Mouse (Mus musculus) MEL (cell line): ENCODE data around the gene Bcl11b.

Experiments used
- GABPA ChIP-seq: IDR thresholded peaks from 2 replicates; pipeline ENCODE4 v1.6.1; 2012; ENCODE audit warnings: low read depth, mild to moderate bottlenecking, inconsistent platforms, low read length, improper control_type of control experiment, moderate library complexity
- GATA1 ChIP-seq: IDR thresholded peaks from 2 replicates; pipeline ENCODE4 v1.6.1; 2011; ENCODE audit warnings: low read depth, low read length, improper control_type of control experiment
- KAT2A ChIP-seq: conservative IDR thresholded peaks from 2 replicates; pipeline ENCODE4 v1.6.1; 2012; ENCODE audit warnings: low read depth, low read length, improper control_type of control experiment, inconsistent platforms
- MAFK ChIP-seq: IDR thresholded peaks from 2 replicates; pipeline ENCODE4 v1.6.1; 2011; ENCODE audit warnings: low read depth, mild to moderate bottlenecking, low read length, improper control_type of control experiment, borderline replicate concordance
- MEF2A ChIP-seq: IDR thresholded peaks from 2 replicates; pipeline ENCODE4 v1.6.1; 2014; ENCODE audit warnings: low read depth, mild to moderate bottlenecking, inconsistent platforms, low read length, improper control_type of control experiment; ENCODE audit not compliant: poor library complexity, insufficient replicate concordance, severe bottlenecking; ENCODE audit errors: extremely low read depth
- POLR2A ChIP-seq, 2 experiments: IDR thresholded peaks; 2 replicates each; pipeline ENCODE4 v1.6.1; 2011 to 2012; ENCODE audit warnings: low read length in 2 of 2, mild to moderate bottlenecking in 2 of 2, control low read depth in 1 of 2, improper control_type of control experiment in 1 of 2, low read depth in 1 of 2, moderate library complexity in 1 of 2; ENCODE audit not compliant: control insufficient read depth in 1 of 2, insufficient read depth in 1 of 2, poor library complexity in 1 of 2
- RAD21 ChIP-seq: IDR thresholded peaks from 2 replicates; pipeline ENCODE4 v1.6.1; 2011; ENCODE audit warnings: mild to moderate bottlenecking, low read depth, low read length, improper control_type of control experiment
- RCOR1 ChIP-seq: IDR thresholded peaks from 2 replicates; pipeline ENCODE4 v1.6.1; 2012; ENCODE audit warnings: low read depth, mild to moderate bottlenecking, inconsistent platforms, low read length, improper control_type of control experiment
- TAL1 ChIP-seq: IDR thresholded peaks from 2 replicates; pipeline ENCODE4 v1.6.1; 2012; ENCODE audit warnings: mild to moderate bottlenecking, inconsistent platforms, low read length, moderate library complexity, mixed read lengths
- ZNF384 ChIP-seq: IDR thresholded peaks from 2 replicates; pipeline ENCODE4 v1.6.1; 2012; ENCODE audit warnings: low read depth, mild to moderate bottlenecking, inconsistent platforms, low read length, improper control_type of control experiment

- TF ChIP-seq MEF2A: no peak
- no peak for TF ChIP-seq ZNF384
- TF ChIP-seq TAL1: no peak
- TF ChIP-seq MAFK: no peak
- TF ChIP-seq POLR2A (IDR thresholded peaks at IDR 0.05; ENCODE audit: control insufficient read depth in 1 of 2, insufficient read depth in 1 of 2, low read depth in 1 of 2, low read length in 2 of 2, poor library complexity in 1 of 2): no peak
- TF ChIP-seq GATA1: no peak
- no peak for TF ChIP-seq KAT2A
- TF ChIP-seq GABPA: no peak
- no peak for TF ChIP-seq RCOR1
- TF ChIP-seq RAD21: no peak
Observed at GRCm38 (mm10) chr12:107996773-107997172, 6.6 kb downstream of the Bcl11b start.
